Mouse (Mus musculus) embryonic fibroblast, embryonic 13.5 days (primary cell): Measurements from ENCODE around the gene Pigv.

ENCODE experiments used
- CTCF ChIP-seq: IDR thresholded peaks from 2 replicates; pipeline ENCODE4 v1.5.1; 2011; ENCODE audit warnings: mild to moderate bottlenecking, control low read depth, low read length, moderate library complexity, borderline replicate concordance; ENCODE audit not compliant: insufficient read depth
- POLR2A ChIP-seq: IDR thresholded peaks from 2 replicates; pipeline ENCODE4 v1.6.1; 2011; ENCODE audit warnings: low read depth, mild to moderate bottlenecking, control low read depth, low read length, moderate library complexity

- TF ChIP-seq CTCF, result no peak
- no peak for TF ChIP-seq POLR2A
Measured at GRCm38 (mm10) chr4:133680206-133680786, 7.8 kb upstream of the Pigv start.
